Mouse (Mus musculus): ENCODE results near the gene Arrdc2. TPM values are rescaled to one million over a fixed set of nuclear protein-coding genes. Genes with fewer than 3 reads are reported as not detected.

Arrdc2 gene
- total RNA-seq, 1 experiment from 2014 or later, result 20.7 TPM

GRCm38 (mm10) chr8:70866001-70866520, 26.5 kb upstream of the Arrdc2 start:
- no peak for ATAC-seq (ENCODE audit: extremely low read depth, insufficient number of reproducible peaks, low FRiP score, poor library complexity, severe bottlenecking)

DNA sequence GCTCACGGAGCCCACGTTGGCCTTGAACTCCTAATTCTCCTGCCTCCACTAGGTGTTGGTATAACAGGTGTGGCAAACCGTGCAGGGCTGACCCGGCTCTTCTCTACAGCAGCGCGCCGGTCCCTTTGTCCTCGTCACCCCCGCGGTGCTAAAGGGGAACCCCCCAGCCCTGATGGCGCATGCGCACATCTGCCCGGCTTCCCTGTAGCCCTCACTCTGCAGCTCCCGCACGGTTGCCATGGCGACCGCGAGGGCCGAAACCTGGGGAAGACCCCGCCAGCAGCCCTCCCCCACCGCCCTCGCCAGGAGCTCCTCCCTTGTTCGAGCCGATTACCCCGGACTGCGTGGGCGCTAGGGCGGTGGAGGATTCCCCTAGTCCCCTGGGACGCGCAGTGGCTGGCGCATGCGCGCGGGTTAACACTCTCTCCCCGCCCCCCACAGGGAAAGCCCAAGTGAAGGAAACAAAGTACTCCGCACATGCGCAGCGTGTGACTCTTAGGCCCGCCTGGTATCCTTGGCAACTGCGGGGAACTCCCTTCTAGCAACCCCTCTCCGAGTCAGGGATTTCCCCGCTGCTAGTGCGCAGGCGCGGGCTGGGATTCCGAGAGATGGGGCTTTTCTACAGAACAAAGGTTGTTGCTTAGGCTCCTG, 26.0 kb upstream of the Arrdc2 start:
- peak; percentile 69 for ATAC-seq (ENCODE audit: extremely low read depth, insufficient number of reproducible peaks, low FRiP score, poor library complexity, severe bottlenecking)

- no peak for ATAC-seq (ENCODE audit: extremely low read depth, insufficient number of reproducible peaks, low FRiP score, poor library complexity, severe bottlenecking)
These were observed 25.2 kb upstream of the Arrdc2 start for GRCm38 (mm10) chr8:70864712-70865221.

GRCm38 (mm10) chr8:70863956-70864711, 24.6 kb upstream of the Arrdc2 start:
- ATAC-seq (ENCODE audit: extremely low read depth, insufficient number of reproducible peaks, low FRiP score, poor library complexity, severe bottlenecking), result no peak

DNA sequence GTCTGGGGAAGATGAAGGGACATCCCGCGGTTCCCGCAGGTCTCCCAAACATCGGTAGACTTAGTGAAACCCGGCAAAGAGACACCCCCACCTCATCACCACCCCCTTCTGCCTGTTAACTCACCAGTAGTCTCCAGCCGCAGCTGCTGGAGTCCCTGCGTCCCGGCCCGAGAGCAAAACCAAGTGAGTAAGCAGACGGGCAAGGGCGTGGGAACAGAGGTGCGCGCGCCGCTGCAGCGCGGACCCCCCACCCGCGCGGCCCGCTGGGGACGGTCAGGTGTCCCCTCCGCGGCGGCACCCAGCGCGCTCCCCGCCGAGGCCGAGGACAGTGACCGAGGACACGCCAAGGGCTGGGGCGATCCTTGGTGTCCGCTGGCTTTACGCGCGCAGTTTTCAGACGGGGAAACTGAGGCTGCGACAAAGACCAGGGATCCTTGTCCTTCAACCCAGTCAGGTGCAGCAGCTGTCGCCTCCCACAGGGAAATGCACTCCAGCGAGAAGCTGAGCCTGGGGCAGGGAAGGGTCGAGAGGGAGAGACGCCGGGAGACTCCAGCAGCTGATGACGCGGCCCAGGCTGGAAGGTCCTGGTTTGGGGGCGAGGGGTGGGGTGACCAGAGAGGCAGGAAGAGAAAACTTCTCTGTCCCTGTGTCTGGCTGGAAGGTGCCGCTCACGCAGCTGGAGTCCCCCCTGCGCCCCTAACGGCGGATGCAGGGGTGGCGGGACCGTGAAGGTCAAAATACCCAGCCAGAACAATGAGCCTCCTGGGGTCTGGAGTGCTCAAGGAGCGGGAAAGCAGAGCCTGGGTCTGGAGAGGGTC, 23.5 kb upstream of the Arrdc2 start, which contains the start of gene Kcnn1:
Gene Kcnn1, minus strand, starts transcription at position 435 of the 818 bp plus-strand sequence.
- no peak for ATAC-seq (ENCODE audit: extremely low read depth, insufficient number of reproducible peaks, low FRiP score, poor library complexity, severe bottlenecking)

DNA sequence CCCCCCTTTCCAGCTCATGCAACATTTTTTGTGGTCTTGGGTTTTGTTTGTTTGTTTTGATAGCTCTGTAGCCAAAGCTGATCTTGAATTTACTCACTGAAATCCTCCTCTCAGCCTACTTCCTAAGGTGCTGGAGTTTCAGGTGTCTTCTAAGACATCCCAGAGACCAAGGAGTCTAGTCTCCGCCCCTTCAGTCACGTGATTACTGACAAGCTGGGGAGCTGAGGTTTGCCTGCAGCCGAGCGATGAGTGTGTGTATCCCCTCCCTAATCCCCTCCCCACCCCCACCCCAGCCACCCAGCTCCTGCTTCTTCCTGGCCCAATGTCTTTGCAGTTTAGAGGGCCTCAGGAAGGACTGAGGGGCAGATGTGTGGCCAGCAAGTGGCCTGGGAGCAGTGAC, 18.0 kb upstream of the Arrdc2 start:
- no peak for ATAC-seq (ENCODE audit: extremely low read depth, insufficient number of reproducible peaks, low FRiP score, poor library complexity, severe bottlenecking)

- no peak for ATAC-seq (ENCODE audit: extremely low read depth, insufficient number of reproducible peaks, low FRiP score, poor library complexity, severe bottlenecking)
These were observed 17.1 kb upstream of the Arrdc2 start for GRCm38 (mm10) chr8:70856541-70857197.

GRCm38 (mm10) chr8:70856028-70856427, 16.5 kb upstream of the Arrdc2 start:
- no peak for ATAC-seq (ENCODE audit: extremely low read depth, insufficient number of reproducible peaks, low FRiP score, poor library complexity, severe bottlenecking)

GRCm38 (mm10) chr8:70853863-70854262, 14.3 kb upstream of the Arrdc2 start:
- peak; percentile 40 for ATAC-seq (ENCODE audit: extremely low read depth, insufficient number of reproducible peaks, low FRiP score, poor library complexity, severe bottlenecking)

DNA sequence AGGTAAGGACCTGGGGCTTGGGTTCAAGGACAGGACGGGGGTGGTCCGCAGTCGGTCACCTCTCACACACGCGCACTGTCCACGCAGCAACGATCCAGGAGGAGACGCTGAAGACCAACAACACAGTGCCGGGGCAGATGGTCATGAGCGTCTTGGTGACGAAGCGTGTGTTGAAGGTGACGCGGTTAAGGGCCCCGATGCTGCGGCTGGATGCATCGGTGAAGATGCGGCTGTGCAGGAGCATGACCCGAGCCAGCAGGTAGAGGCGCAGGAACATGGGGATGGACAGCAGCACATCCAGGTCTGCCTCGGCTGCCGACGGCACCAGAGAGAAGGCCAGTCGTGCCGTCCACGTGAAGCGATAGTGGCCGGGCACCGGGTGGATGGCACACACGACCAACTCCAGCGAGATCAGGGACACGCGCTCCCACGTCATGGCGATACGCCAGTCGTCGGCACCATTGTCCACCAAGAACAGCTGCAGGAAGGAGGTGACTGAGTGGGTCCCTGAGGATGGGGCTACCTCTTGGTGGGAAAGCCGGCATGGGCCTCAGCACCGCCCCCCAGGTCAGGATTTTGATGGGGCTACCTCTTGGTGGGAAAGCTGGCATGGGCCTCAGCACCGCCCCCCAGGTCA, 13.2 kb upstream of the Arrdc2 start:
- no peak for ATAC-seq (ENCODE audit: extremely low read depth, insufficient number of reproducible peaks, low FRiP score, poor library complexity, severe bottlenecking)

GRCm38 (mm10) chr8:70851837-70852236, 12.3 kb upstream of the Arrdc2 start:
- no peak for ATAC-seq (ENCODE audit: extremely low read depth, insufficient number of reproducible peaks, low FRiP score, poor library complexity, severe bottlenecking)

- ATAC-seq (ENCODE audit: extremely low read depth, insufficient number of reproducible peaks, low FRiP score, poor library complexity, severe bottlenecking), result no peak
These were observed 11.4 kb upstream of the Arrdc2 start for GRCm38 (mm10) chr8:70850947-70851346.

- ATAC-seq (ENCODE audit: extremely low read depth, insufficient number of reproducible peaks, low FRiP score, poor library complexity, severe bottlenecking), result no peak
These were observed 10.8 kb upstream of the Arrdc2 start for GRCm38 (mm10) chr8:70850132-70850845.

GRCm38 (mm10) chr8:70849333-70849990, 9.9 kb upstream of the Arrdc2 start:
- ATAC-seq (ENCODE audit: extremely low read depth, insufficient number of reproducible peaks, low FRiP score, poor library complexity, severe bottlenecking), result no peak

- ATAC-seq (ENCODE audit: extremely low read depth, insufficient number of reproducible peaks, low FRiP score, poor library complexity, severe bottlenecking), result no peak
These were observed 7.0 kb upstream of the Arrdc2 start for GRCm38 (mm10) chr8:70846371-70847154.

DNA sequence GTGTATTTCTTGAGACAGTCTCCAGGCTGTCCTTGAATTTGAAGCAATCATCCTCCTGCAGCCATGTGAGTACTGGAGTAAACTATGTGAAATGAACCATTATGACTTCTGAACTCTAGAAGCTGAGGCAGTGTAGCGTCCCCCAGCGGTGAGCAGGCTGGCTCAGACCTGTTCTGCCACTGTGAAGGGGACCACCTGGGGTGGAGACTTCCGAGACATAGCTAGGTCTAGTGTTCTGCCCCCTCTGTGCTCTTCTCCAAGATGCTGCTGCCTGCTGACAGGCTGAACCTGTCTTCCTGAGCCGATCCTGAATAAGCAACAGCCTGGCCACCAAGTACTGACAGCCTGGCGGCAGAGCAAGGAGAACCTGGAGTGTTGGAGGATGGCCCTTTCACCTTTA, 5.6 kb upstream of the Arrdc2 start:
- no peak for ATAC-seq (ENCODE audit: extremely low read depth, insufficient number of reproducible peaks, low FRiP score, poor library complexity, severe bottlenecking)
